Mouse (Mus musculus): ENCODE measurements around the gene Poldip3. TPM values are rescaled to one million over a fixed set of nuclear protein-coding genes. Genes with fewer than 3 reads are reported as not detected.

The Poldip3 gene
- total RNA-seq, 4 experiments from 2014 or later: 84.5 to 94.7 (median 92.1) TPM

- DNase-seq (ENCODE audit: low spot score in 2 of 2): no peak
Observed at GRCm38 (mm10) chr15:83165526-83166315, 16.5 kb upstream of the Poldip3 start.

GRCm38 (mm10) chr15:83164971-83165471 lies 15.8 kb upstream of the Poldip3 start:
- no peak for DNase-seq (ENCODE audit: low spot score in 2 of 2)

- DNase-seq (ENCODE audit: low spot score in 2 of 2): no peak
Observed at GRCm38 (mm10) chr15:83162818-83163485, 13.8 kb upstream of the Poldip3 start.

GRCm38 (mm10) chr15:83162001-83162400 lies 12.8 kb upstream of the Poldip3 start:
- no peak for DNase-seq (ENCODE audit: low spot score in 2 of 2)

- DNase-seq (ENCODE audit: low spot score in 2 of 2): peak in 1 of 2 experiments; percentile 2
Observed at GRCm38 (mm10) chr15:83161062-83161748, 12.0 kb upstream of the Poldip3 start.

GRCm38 (mm10) chr15:83160561-83160960 lies 11.4 kb upstream of the Poldip3 start:
- no peak for DNase-seq (ENCODE audit: low spot score in 2 of 2)

GRCm38 (mm10) chr15:83159823-83160222 lies 10.6 kb upstream of the Poldip3 start:
- DNase-seq (ENCODE audit: low spot score in 2 of 2): no peak

- no peak for DNase-seq (ENCODE audit: low spot score in 2 of 2)
Observed at GRCm38 (mm10) chr15:83158587-83159160, 9.5 kb upstream of the Poldip3 start.

- DNase-seq (ENCODE audit: low spot score in 2 of 2): no peak
Observed at GRCm38 (mm10) chr15:83157667-83158064, 8.5 kb upstream of the Poldip3 start.

GRCm38 (mm10) chr15:83156929-83157666 lies 7.9 kb upstream of the Poldip3 start:
- DNase-seq (ENCODE audit: low spot score in 2 of 2): peak in 1 of 2 experiments; percentile 33

GRCm38 (mm10) chr15:83155672-83156419 lies 6.7 kb upstream of the Poldip3 start:
- no peak for DNase-seq (ENCODE audit: low spot score in 2 of 2)

- DNase-seq (ENCODE audit: low spot score in 2 of 2): no peak
Observed at GRCm38 (mm10) chr15:83154309-83154708, 5.1 kb upstream of the Poldip3 start.

- DNase-seq (ENCODE audit: low spot score in 2 of 2): no peak
Observed at GRCm38 (mm10) chr15:83150694-83151093, 1.5 kb upstream of the Poldip3 start.

- DNase-seq (ENCODE audit: low spot score in 2 of 2): no peak
Observed at GRCm38 (mm10) chr15:83150073-83150442, 874 bp upstream of the Poldip3 start.

- DNase-seq (ENCODE audit: low spot score in 2 of 2): no peak
Observed at GRCm38 (mm10) chr15:83148801-83149195, 386 bp downstream of the Poldip3 start.

GRCm38 (mm10) chr15:83148395-83148794 lies 789 bp downstream of the Poldip3 start:
- peak in 1 of 2 experiments; percentile 27 for DNase-seq (ENCODE audit: low spot score in 2 of 2)

- no peak for DNase-seq (ENCODE audit: low spot score in 2 of 2)
Observed at GRCm38 (mm10) chr15:83145541-83145940, 3.6 kb downstream of the Poldip3 start.

- DNase-seq (ENCODE audit: low spot score in 2 of 2): no peak
Observed at GRCm38 (mm10) chr15:83142861-83143260, 6.3 kb downstream of the Poldip3 start.

- no peak for DNase-seq (ENCODE audit: low spot score in 2 of 2)
Observed at GRCm38 (mm10) chr15:83135654-83136053, 13.5 kb downstream of the Poldip3 start.

- no peak for DNase-seq (ENCODE audit: low spot score in 2 of 2)
Observed at GRCm38 (mm10) chr15:83134671-83135070, 14.5 kb downstream of the Poldip3 start.

Data from layer of hippocampus, adult 8-10 months (tissue).